Mouse (Mus musculus) hindbrain, embryonic 15.5 days (tissue): ENCODE results near the gene Abhd13. TPM values are rescaled to one million over a fixed set of nuclear protein-coding genes. Genes with fewer than 3 reads are reported as not detected.

Source experiments
- ATAC-seq: fragments of 200-750 bp; cut with Nextera tagmentation; 2 replicates; pipeline ENCODE4 v1.8.0; 2017; ENCODE audit warnings: low read depth, moderate number of reproducible peaks, moderate TSS enrichment; ENCODE audit not compliant: low FRiP score
- H3K27ac ChIP-seq: fragments of 300-500 bp; sonication (generic); replicated peaks from 2 replicates; pipeline ENCODE4 v1.5.1; 2015; ENCODE audit warnings: mild to moderate bottlenecking, inconsistent platforms
- H3K27me3 ChIP-seq: fragments of 300-500 bp; sonication (generic); 2 replicates; pipeline ENCODE4 v1.6.1; 2015; ENCODE audit warnings: control low read depth, inconsistent platforms
- H3K36me3 ChIP-seq: fragments of 300-500 bp; sonication (generic); 2 replicates; pipeline ENCODE4 v1.6.1; 2015; ENCODE audit warnings: control low read depth, inconsistent platforms
- H3K4me1 ChIP-seq: fragments of 300-500 bp; sonication (generic); replicated peaks from 2 replicates; pipeline ENCODE4 v1.6.1; 2015; ENCODE audit warnings: control low read depth, inconsistent platforms
- H3K4me2 ChIP-seq: fragments of 300-500 bp; sonication (generic); 2 replicates; pipeline ENCODE4 v1.6.1; 2015; ENCODE audit warnings: moderate library complexity, mild to moderate bottlenecking, inconsistent platforms
- H3K4me3 ChIP-seq: fragments of 300-500 bp; sonication (generic); 2 replicates; pipeline ENCODE4 v1.5.1; 2015; ENCODE audit warnings: mild to moderate bottlenecking, inconsistent platforms
- H3K9ac ChIP-seq: fragments of 300-500 bp; sonication (generic); 2 replicates; pipeline ENCODE4 v1.6.1; 2015; ENCODE audit warnings: inconsistent platforms
- H3K9me3 ChIP-seq: fragments of 300-500 bp; sonication (generic); 2 replicates; pipeline ENCODE4 v1.6.1; 2016; ENCODE audit warnings: control low read depth, inconsistent platforms
- WGBS: fragments of 180-500 bp; shearing (Covaris S2); methylation state at CpG from one replicate; pipeline ENCODE4 v1.1.7; 2015; 5-methylcytosine and 5-hydroxymethylcytosine counted together
- polyA plus RNA-seq: library from polyadenylated mRNA; unstranded; fragments of >200 nt; fragmentation: Nextera tagmentation; extraction: Ambion mirVana; gene quantifications from 2 replicates; pipeline ENCODE4 v1.2.1, GENCODE M21; 2015

The Abhd13 gene
- polyA plus RNA-seq, 1 experiment from 2014 or later, result 13.6 TPM

- H3K36me3 ChIP-seq, result no peaks in the 10 kb centered on the region
- no peaks in the 10 kb centered on the region for H3K9me3 ChIP-seq
- ATAC-seq, result no peak
- H3K27me3 ChIP-seq, result no peaks in the 10 kb centered on the region
- H3K27ac ChIP-seq, result no peak overlapping the region
- H3K4me2 ChIP-seq, result no peak overlapping the region
- H3K4me3 ChIP-seq, result no peak overlapping the region
- H3K4me1 ChIP-seq, result no peaks in the 10 kb centered on the region
- no peak overlapping the region for H3K9ac ChIP-seq
- 92% methylated on average over 9 of the region's 9 CpGs for WGBS
These were observed 53.7 kb downstream of the Abhd13 start for GRCm38 (mm10) chr8:10031177-10031576.

- Histone ChIP-seq H3K9me3 (no peaks in the 10 kb centered on the region), H3K4me3 (no peak overlapping the region), H3K4me1 (no peaks in the 10 kb centered on the region), H3K27ac (no peak overlapping the region), H3K4me2 (no peak overlapping the region), H3K27me3 (0 out of 2 replicates have a peak, but pooled peaks cover 6% of the 10 kb centered on the region), H3K9ac (no peak overlapping the region), H3K36me3 (no peaks in the 10 kb centered on the region)
- no peak for ATAC-seq
- 79% methylated on average over 3 of the region's 3 CpGs for WGBS
These were observed 63.4 kb downstream of the Abhd13 start for GRCm38 (mm10) chr8:10040866-10041265.

Other genes with a start within 250 kb of the Abhd13 start
- 27.7 and 31.2 TPM in 2 replicates for gene Fam155a, start 206.5 kb upstream of the Abhd13 start, polyA plus RNA-seq
- not detected in 2 replicates for gene Gm10217, start 113.5 kb upstream of the Abhd13 start, polyA plus RNA-seq
- 10.0 and 10.6 TPM in 2 replicates for gene Lig4, start within 50 bp of the Abhd13 start, polyA plus RNA-seq
- 0.42 and 0.86 TPM in 2 replicates for gene Tnfsf13b, start 28.8 kb downstream of the Abhd13 start, polyA plus RNA-seq
- 4.6 and 5.5 TPM in 2 replicates for gene Myo16, start 176.2 kb downstream of the Abhd13 start, polyA plus RNA-seq